Mouse (Mus musculus): ENCODE data around the gene Gdpd3. TPM values are rescaled to one million over a fixed set of nuclear protein-coding genes. Genes with fewer than 3 reads are reported as not detected.
A peak's percentile ranks its signal among the peaks of the same experiment; 100 is the strongest.

The Gdpd3 gene
- polyA plus RNA-seq, 1 experiment from 2014 or later: 1.00 TPM

GRCm38 (mm10) chr7:126791851-126792720 is 26.0 kb downstream of the Gdpd3 start, which contains the start of gene Ppp4c:
TSS of gene Ppp4c (minus strand) at chr7:126792496.
- ATAC-seq (ENCODE audit: insufficient number of reproducible peaks, insufficient read depth, low FRiP score, low TSS enrichment): peak; percentile 89
- Histone ChIP-seq H3K9me3 (no peaks in the 10 kb centered on the region), H3K4me2 (replicated peaks) (peak within 1 kb of the TSS; percentile 74), H3K36me3 (peaks cover 62% of the 10 kb centered on the region), H3K4me3 (peak within 1 kb of the TSS; percentile 93), H3K4me1 (peaks cover 19% of the 10 kb centered on the region), H3K27me3 (no peaks in the 10 kb centered on the region), H3K9ac (peak within 1 kb of the TSS; percentile 97), H3K27ac (peak within 1 kb of the TSS; percentile 96)
- WGBS: under 1% methylated on average over 83 of the region's 83 CpGs

- Histone ChIP-seq H3K9ac (peak overlapping the region; percentile 48), H3K9me3 (no peaks in the 10 kb centered on the region), H3K4me3 (peak overlapping the region; percentile 93), H3K4me2 (replicated peaks) (peak overlapping the region; percentile 74), H3K4me1 (peaks cover 27% of the 10 kb centered on the region), H3K27ac (peak overlapping the region; percentile 96), H3K27me3 (no peaks in the 10 kb centered on the region), H3K36me3 (peaks cover 54% of the 10 kb centered on the region)
- 26% methylated on average over 11 of the region's 11 CpGs for WGBS
- ATAC-seq (ENCODE audit: insufficient number of reproducible peaks, insufficient read depth, low FRiP score, low TSS enrichment): 0 out of 2 replicates have a peak, but pooled peaks have one; percentile 13
These were observed 26.7 kb downstream of the Gdpd3 start for GRCm38 (mm10) chr7:126792721-126793443.

GRCm38 (mm10) chr7:126793456-126794270 is 27.5 kb downstream of the Gdpd3 start:
- no peak for ATAC-seq (ENCODE audit: insufficient number of reproducible peaks, insufficient read depth, low FRiP score, low TSS enrichment)
- H3K27ac ChIP-seq: peak overlapping the region; percentile 96; the same call in 1 of the 2 replicates
- no peak overlapping the region for H3K4me3 ChIP-seq
- no peak overlapping the region for H3K4me2 ChIP-seq (replicated peaks)
- no peaks in the 10 kb centered on the region for H3K27me3 ChIP-seq
- H3K9ac ChIP-seq: no peak overlapping the region
- no peaks in the 10 kb centered on the region for H3K9me3 ChIP-seq
- peaks cover 32% of the 10 kb centered on the region for H3K4me1 ChIP-seq
- WGBS: 77% methylated on average over 4 of the region's 4 CpGs
- H3K36me3 ChIP-seq: peaks cover 46% of the 10 kb centered on the region

GRCm38 (mm10) chr7:126794271-126794605 is 28.1 kb downstream of the Gdpd3 start:
- ATAC-seq (ENCODE audit: insufficient number of reproducible peaks, insufficient read depth, low FRiP score, low TSS enrichment): no peak
- no peak overlapping the region for H3K9ac ChIP-seq
- no peak overlapping the region for H3K4me3 ChIP-seq
- WGBS: 72% methylated on average over 4 of the region's 4 CpGs
- no peaks in the 10 kb centered on the region for H3K27me3 ChIP-seq
- peaks cover 32% of the 10 kb centered on the region for H3K4me1 ChIP-seq
- H3K27ac ChIP-seq: no peak overlapping the region
- H3K4me2 ChIP-seq (replicated peaks): no peak overlapping the region
- peaks cover 40% of the 10 kb centered on the region for H3K36me3 ChIP-seq
- no peaks in the 10 kb centered on the region for H3K9me3 ChIP-seq

GRCm38 (mm10) chr7:126795387-126796317 is 29.5 kb downstream of the Gdpd3 start:
- H3K27ac ChIP-seq: no peak overlapping the region
- WGBS: 80% methylated on average over 16 of the region's 16 CpGs
- no peak overlapping the region for H3K9ac ChIP-seq
- no peaks in the 10 kb centered on the region for H3K27me3 ChIP-seq
- no peak overlapping the region for H3K4me3 ChIP-seq
- no peaks in the 10 kb centered on the region for H3K9me3 ChIP-seq
- peaks cover 28% of the 10 kb centered on the region for H3K36me3 ChIP-seq
- no peak for ATAC-seq (ENCODE audit: insufficient number of reproducible peaks, insufficient read depth, low FRiP score, low TSS enrichment)
- peaks cover 37% of the 10 kb centered on the region for H3K4me1 ChIP-seq
- H3K4me2 ChIP-seq (replicated peaks): no peak overlapping the region

GRCm38 (mm10) chr7:126796350-126796932 is 30.3 kb downstream of the Gdpd3 start:
- Histone ChIP-seq H3K4me3 (no peak overlapping the region), H3K27me3 (no peaks in the 10 kb centered on the region), H3K9ac (no peak overlapping the region; the same call in 1 of the 2 replicates), H3K4me2 (replicated peaks) (peak overlapping the region; percentile 84), H3K4me1 (peaks cover 35% of the 10 kb centered on the region), H3K9me3 (no peaks in the 10 kb centered on the region), H3K36me3 (peaks cover 28% of the 10 kb centered on the region), H3K27ac (no peak overlapping the region)
- no peak for ATAC-seq (ENCODE audit: insufficient number of reproducible peaks, insufficient read depth, low FRiP score, low TSS enrichment)
- WGBS: 76% methylated on average over 8 of the region's 8 CpGs

- 30% methylated on average over 21 of the region's 21 CpGs for WGBS
- peaks cover 35% of the 10 kb centered on the region for H3K4me1 ChIP-seq
These were observed 31.4 kb downstream of the Gdpd3 start, which contains the start of gene Fam57b for GRCm38 (mm10) chr7:126797411-126798126. TSS of gene Fam57b (plus strand) at chr7:126797668.

GRCm38 (mm10) chr7:126798127-126799049 is 32.3 kb downstream of the Gdpd3 start:
- Histone ChIP-seq H3K9ac (peak overlapping the region; percentile 88), H3K27me3 (no peaks in the 10 kb centered on the region), H3K4me1 (peaks cover 30% of the 10 kb centered on the region), H3K9me3 (no peaks in the 10 kb centered on the region), H3K4me2 (replicated peaks) (peak overlapping the region; percentile 84), H3K27ac (peak overlapping the region; percentile 95), H3K4me3 (peak overlapping the region; percentile 85), H3K36me3 (peaks cover 30% of the 10 kb centered on the region)
- under 1% methylated on average over 40 of the region's 40 CpGs for WGBS
- no peak for ATAC-seq (ENCODE audit: insufficient number of reproducible peaks, insufficient read depth, low FRiP score, low TSS enrichment)

More at GRCm38 (mm10) chr7:126797411-126798126, 31.4 kb downstream of the Gdpd3 start, which contains the start of gene Fam57b:
- H3K4me3 ChIP-seq: peak within 1 kb of the TSS; percentile 85
- H3K9me3 ChIP-seq: no peaks in the 10 kb centered on the region
- no peak for ATAC-seq (ENCODE audit: insufficient number of reproducible peaks, insufficient read depth, low FRiP score, low TSS enrichment)
- peak within 1 kb of the TSS; percentile 88 for H3K9ac ChIP-seq
- peak within 1 kb of the TSS; percentile 84 for H3K4me2 ChIP-seq (replicated peaks)
- peaks cover 28% of the 10 kb centered on the region for H3K36me3 ChIP-seq
- H3K27ac ChIP-seq: peak within 1 kb of the TSS; percentile 95
- no peaks in the 10 kb centered on the region for H3K27me3 ChIP-seq

GRCm38 (mm10) chr7:126799050-126799467 is 32.9 kb downstream of the Gdpd3 start:
- Histone ChIP-seq H3K4me2 (replicated peaks) (peak overlapping the region; percentile 84), H3K27ac (peak overlapping the region; percentile 95), H3K36me3 (peaks cover 33% of the 10 kb centered on the region), H3K27me3 (no peaks in the 10 kb centered on the region), H3K4me1 (peaks cover 30% of the 10 kb centered on the region), H3K9me3 (no peaks in the 10 kb centered on the region), H3K9ac (peak overlapping the region; percentile 88), H3K4me3 (peak overlapping the region; percentile 85)
- peak; percentile 95 for ATAC-seq (ENCODE audit: insufficient number of reproducible peaks, insufficient read depth, low FRiP score, low TSS enrichment)
- under 1% methylated on average over 29 of the region's 36 CpGs for WGBS
